Mouse (Mus musculus): ENCODE data around the gene Pde8a.

DNA sequence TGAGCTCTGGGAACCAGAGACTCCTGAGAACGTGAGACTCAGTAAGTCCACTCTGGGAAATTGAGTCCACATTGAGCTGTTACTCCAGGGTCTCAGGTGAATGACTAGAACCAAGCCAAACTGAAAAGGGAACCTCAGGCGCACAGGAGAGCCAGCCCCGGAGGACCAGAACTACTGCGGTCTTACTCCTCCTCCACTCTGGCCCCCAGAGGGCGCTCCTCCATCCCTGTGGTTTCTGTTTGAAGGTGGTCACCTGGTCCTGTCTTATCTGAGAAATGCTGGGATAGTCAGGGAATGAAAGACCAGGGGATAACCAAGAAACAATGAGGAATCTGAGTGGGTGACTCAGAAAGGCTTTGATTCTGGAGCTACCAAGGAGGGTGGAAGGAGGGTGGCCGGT is 4.5 kb upstream of the Pde8a start:
- TF ChIP-seq CTCF (IDR thresholded peaks at IDR 0.05; ENCODE audit: extremely low read depth, insufficient read length, insufficient replicate concordance, low read depth, low read length), result peak; percentile 83; the same call in 1 of the 2 replicates
- TF ChIP-seq POLR2A (IDR thresholded peaks at IDR 0.05; ENCODE audit: low read depth, low read length), result no peak
